Mouse (Mus musculus) lung, postnatal 0 days (tissue): ENCODE measurements around the gene Mgmt. TPM values are rescaled to one million over a fixed set of nuclear protein-coding genes. Genes with fewer than 3 reads are reported as not detected.

Experiments
- ATAC-seq: fragments of 200-750 bp; cut with Nextera tagmentation; 2 replicates; pipeline ENCODE4 v1.8.0; 2017; ENCODE audit warnings: moderate library complexity
- DNase-seq: peaks from one replicate; pipeline ENCODE4 v3.0.0-alpha.2; 2016; ENCODE audit warnings: low spot score
- H3K27ac ChIP-seq: fragments of 300-500 bp; sonication (generic); 2 replicates; pipeline ENCODE4 v1.5.1; 2014; ENCODE audit warnings: antibody characterized with exemption, mild to moderate bottlenecking, low read length, mixed read lengths
- H3K27me3 ChIP-seq: fragments of 300-500 bp; sonication (generic); replicated peaks from 2 replicates; pipeline ENCODE4 v1.6.1; 2014; ENCODE audit warnings: low read length, mixed read lengths; ENCODE audit not compliant: insufficient read depth
- H3K36me3 ChIP-seq: fragments of 300-500 bp; sonication (generic); 2 replicates; pipeline ENCODE4 v1.6.1; 2014; ENCODE audit warnings: low read length, mixed read lengths; ENCODE audit not compliant: insufficient read depth
- H3K4me1 ChIP-seq: fragments of 300-500 bp; sonication (generic); 2 replicates; pipeline ENCODE4 v1.6.1; 2014; ENCODE audit warnings: antibody characterized with exemption, low read depth, low read length, mixed read lengths; ENCODE audit not compliant: insufficient read depth
- H3K4me2 ChIP-seq: fragments of 300-500 bp; sonication (generic); replicated peaks from 2 replicates; pipeline ENCODE4 v1.6.1; 2014; ENCODE audit warnings: low read depth, mild to moderate bottlenecking, low read length, moderate library complexity, mixed read lengths
- H3K4me3 ChIP-seq: fragments of 300-500 bp; sonication (generic); 2 replicates; pipeline ENCODE4 v1.5.1; 2014; ENCODE audit warnings: low read depth, low read length
- H3K9ac ChIP-seq: fragments of 300-500 bp; sonication (generic); replicated peaks from 2 replicates; pipeline ENCODE4 v1.6.1; 2014; ENCODE audit warnings: low read depth, mild to moderate bottlenecking
- H3K9me3 ChIP-seq: fragments of 300-500 bp; sonication (generic); 2 replicates; pipeline ENCODE4 v1.6.1; 2016; ENCODE audit warnings: low read length, mixed read lengths
- CTCF ChIP-seq: IDR thresholded peaks from 2 replicates; pipeline ENCODE4 v1.5.1; 2016; ENCODE audit warnings: antibody characterized with exemption, mild to moderate bottlenecking
- EP300 ChIP-seq: IDR thresholded peaks from 2 replicates; pipeline ENCODE4 v1.6.1; 2016; ENCODE audit warnings: antibody characterized with exemption, mild to moderate bottlenecking, control low read depth
- WGBS: fragments of 180-500 bp; shearing (Covaris S2); extraction: QIAGEN DNeasy Blood & Tissue Kit; methylation state at CpG from one replicate; pipeline ENCODE4 v1.1.7; 2014; 5-methylcytosine and 5-hydroxymethylcytosine counted together
- polyA plus RNA-seq: library from polyadenylated mRNA; unstranded; fragments of >200 nt; fragmentation: Nextera tagmentation; extraction: Ambion mirVana; gene quantifications from 2 replicates; pipeline ENCODE4 v1.2.1, GENCODE M21; 2015

Mgmt gene
- polyA plus RNA-seq, 1 experiment from 2014 or later, result 1.8 TPM

- TF ChIP-seq CTCF, result no peak
- TF ChIP-seq EP300, result no peak
- no peak for ATAC-seq
- Histone ChIP-seq H3K27me3 (no peaks in the 10 kb centered on the region), H3K4me1 (peaks cover 4% of the 10 kb centered on the region; the same call in 1 of the 2 replicates), H3K4me2 (no peak overlapping the region), H3K4me3 (no peak overlapping the region), H3K9me3 (no peaks in the 10 kb centered on the region), H3K27ac (no peak overlapping the region), H3K36me3 (no peaks in the 10 kb centered on the region), H3K9ac (no peak overlapping the region)
- no peak for DNase-seq
- 67% methylated on average over 7 of the region's 7 CpGs for WGBS
Observed at GRCm38 (mm10) chr7:136895851-136896250, 1.4 kb downstream of the Mgmt start.

GRCm38 (mm10) chr7:136897481-136897880 is 3.1 kb downstream of the Mgmt start:
- Histone ChIP-seq H3K4me1 (peaks cover 4% of the 10 kb centered on the region; the same call in 1 of the 2 replicates), H3K27me3 (no peaks in the 10 kb centered on the region), H3K36me3 (no peaks in the 10 kb centered on the region), H3K9ac (no peak overlapping the region), H3K4me3 (no peak overlapping the region), H3K27ac (no peak overlapping the region), H3K9me3 (no peaks in the 10 kb centered on the region), H3K4me2 (no peak overlapping the region)
- TF ChIP-seq EP300, result no peak
- no peak for TF ChIP-seq CTCF
- no peak for DNase-seq
- ATAC-seq, result no peak
- 42% methylated on average over 1 of the region's 1 CpGs for WGBS

DNA sequence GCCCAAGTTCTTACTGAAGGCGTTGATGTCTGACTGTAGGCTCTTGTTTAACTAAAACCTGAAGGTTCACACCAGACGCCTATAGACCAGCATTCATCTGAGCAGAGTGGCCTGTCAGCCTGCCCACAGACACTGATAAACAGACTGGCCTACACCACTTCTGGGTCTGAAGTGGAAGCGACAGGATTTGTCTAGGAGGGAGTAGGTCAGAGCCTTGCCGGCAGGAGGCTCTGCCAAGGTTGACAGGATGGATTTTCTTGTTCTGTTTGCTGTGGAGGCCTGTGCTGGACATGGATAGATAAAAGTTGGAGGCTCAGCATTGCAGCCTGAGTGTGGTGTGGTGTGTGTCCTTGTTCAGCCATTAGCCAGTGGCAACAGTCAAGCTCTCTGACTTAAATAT is 3.6 kb downstream of the Mgmt start:
- DNase-seq, result no peak

GRCm38 (mm10) chr7:136908616-136909144 is 14.3 kb downstream of the Mgmt start:
- no peak overlapping the region for H3K4me2 ChIP-seq
- no peak overlapping the region for H3K9ac ChIP-seq
- WGBS, result 83% methylated on average over 11 of the region's 11 CpGs
- no peaks in the 10 kb centered on the region for H3K27me3 ChIP-seq
- H3K36me3 ChIP-seq, result no peaks in the 10 kb centered on the region
- TF ChIP-seq CTCF (no peak), EP300 (no peak)
- no peaks in the 10 kb centered on the region for H3K9me3 ChIP-seq
- H3K27ac ChIP-seq, result no peak overlapping the region
- no peak overlapping the region for H3K4me3 ChIP-seq
- no peaks in the 10 kb centered on the region for H3K4me1 ChIP-seq
- ATAC-seq (no peak), DNase-seq (no peak)

More for the DNA sequence above, 3.6 kb downstream of the Mgmt start:
- no peak overlapping the region for H3K4me3 ChIP-seq
- peak; percentile 18; the same call in 1 of the 2 replicates for TF ChIP-seq CTCF
- no peak for TF ChIP-seq EP300
- H3K36me3 ChIP-seq, result no peaks in the 10 kb centered on the region
- WGBS, result 29% methylated on average over 4 of the region's 4 CpGs
- H3K9ac ChIP-seq, result no peak overlapping the region
- H3K27ac ChIP-seq, result no peak overlapping the region
- H3K27me3 ChIP-seq, result no peaks in the 10 kb centered on the region
- no peak for ATAC-seq
- H3K4me2 ChIP-seq, result no peak overlapping the region
- H3K4me1 ChIP-seq, result peaks cover 4% of the 10 kb centered on the region; the same call in 1 of the 2 replicates
- no peaks in the 10 kb centered on the region for H3K9me3 ChIP-seq

DNA sequence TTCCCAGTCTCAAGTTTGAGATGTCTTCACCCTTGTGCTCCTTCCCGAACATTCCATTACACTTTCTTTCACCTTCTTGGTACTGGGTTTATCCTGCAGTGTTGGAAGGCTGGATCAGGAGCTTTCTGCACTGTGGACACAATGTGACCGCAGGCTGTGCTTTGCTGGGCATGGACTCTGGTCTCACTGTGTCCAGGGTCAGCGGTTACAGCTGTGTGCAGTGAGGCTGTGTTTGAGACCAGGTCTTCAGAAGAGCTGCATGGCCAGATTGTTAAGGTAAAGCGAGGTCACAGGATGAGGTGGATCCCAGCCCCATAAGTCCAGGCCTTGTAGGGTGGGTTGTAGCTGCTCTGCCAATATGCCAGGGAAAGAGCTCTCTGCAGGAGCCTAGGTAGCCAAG is 18.5 kb downstream of the Mgmt start:
- 92% methylated on average over 4 of the region's 4 CpGs for WGBS
- DNase-seq (no peak), ATAC-seq (no peak)
- no peak overlapping the region for H3K9ac ChIP-seq
- no peaks in the 10 kb centered on the region for H3K27me3 ChIP-seq
- H3K36me3 ChIP-seq, result no peaks in the 10 kb centered on the region
- no peak overlapping the region for H3K27ac ChIP-seq
- TF ChIP-seq EP300 (no peak), CTCF (no peak)
- H3K9me3 ChIP-seq, result no peaks in the 10 kb centered on the region
- no peak overlapping the region for H3K4me2 ChIP-seq
- no peak overlapping the region for H3K4me3 ChIP-seq
- H3K4me1 ChIP-seq, result no peaks in the 10 kb centered on the region

- DNase-seq, result no peak
- Histone ChIP-seq H3K9me3 (no peaks in the 10 kb centered on the region), H3K4me1 (no peaks in the 10 kb centered on the region), H3K9ac (no peak overlapping the region), H3K4me3 (no peak overlapping the region), H3K36me3 (no peaks in the 10 kb centered on the region), H3K27ac (no peak overlapping the region), H3K27me3 (no peaks in the 10 kb centered on the region), H3K4me2 (no peak overlapping the region)
- no peak for ATAC-seq
- TF ChIP-seq EP300 (no peak), CTCF (no peak)
- WGBS, result 78% methylated on average over 3 of the region's 3 CpGs
Observed at GRCm38 (mm10) chr7:136916021-136916420, 21.6 kb downstream of the Mgmt start.
